8 mouse cellular contexts compared by ENCODE assay signal in the genomic region with DNA sequence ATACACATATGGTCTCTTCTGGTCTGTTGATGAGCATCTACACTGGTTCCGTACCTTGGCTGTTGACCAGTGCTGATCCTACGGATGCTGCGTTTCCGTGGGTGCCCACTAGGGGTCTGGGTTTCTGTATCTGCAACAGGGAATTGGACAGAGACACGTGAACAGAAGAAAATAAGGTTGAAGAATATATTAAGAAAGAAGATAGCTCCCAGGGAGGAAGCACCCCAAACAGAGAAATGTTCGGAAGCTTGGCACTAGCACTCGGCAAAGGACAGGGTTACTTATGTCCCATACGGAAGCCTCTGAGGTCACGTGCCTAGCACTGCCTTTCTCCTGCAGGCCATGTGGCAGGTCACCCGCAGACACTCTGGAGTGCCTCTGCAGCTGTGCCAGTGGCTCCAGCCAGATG. TPM values are rescaled to one million over a fixed set of nuclear protein-coding genes. Genes with fewer than 3 reads are reported as not detected.
A peak's percentile ranks its signal among the peaks of the same experiment; 100 is the strongest.
DNase-seq lines count a peak whose midpoint lies in the region; ATAC-seq and TF ChIP-seq lines count a peak whose summit lies in the region.

No protein-coding gene starts in this region.

- peaks cover 5% of the 10 kb centered on the region for H3K4me1 ChIP-seq in testis, adult 2 months (ENCODE audit: control insufficient read depth, insufficient read depth, low read length)
- peaks cover 32% of the 10 kb centered on the region for H3K4me1 ChIP-seq in forebrain, embryonic 13.5 days
- peaks cover 9% of the 10 kb centered on the region; the same call in 1 of the 2 replicates for H3K4me1 ChIP-seq in liver, postnatal 0 days (ENCODE audit: insufficient read depth)

- peak; percentile 29; the same call in 1 of the 2 replicates for ATAC-seq in forebrain, embryonic 13.5 days
- ATAC-seq in liver, postnatal 0 days = peak; percentile 36
- peak; percentile 41; the same call in 1 of the 2 replicates for ATAC-seq in neutrophil, adult 5-6 weeks (ENCODE audit: extremely low read depth, insufficient number of reproducible peaks, low FRiP score, poor library complexity, severe bottlenecking)

- 53% methylated on average over 10 of the region's 10 CpGs for WGBS in forebrain, embryonic 13.5 days
- 38% methylated on average over 10 of the region's 10 CpGs for WGBS in liver, postnatal 0 days (ENCODE audit: insufficient replicate concordance)

- TF ChIP-seq CTCF in testis, adult 2 months (IDR thresholded peaks at IDR 0.05; ENCODE audit: control insufficient read depth, insufficient read depth, insufficient replicate concordance, low read depth, low read length) = peak; percentile 44; the same call in 1 of the 2 replicates
- TF ChIP-seq CTCF in brain, embryonic 14.5 days (IDR thresholded peaks at IDR 0.05; ENCODE audit: borderline replicate concordance, extremely low read depth, insufficient read depth, insufficient read length) = peak; percentile 64; the same call in 1 of the 2 replicates
- TF ChIP-seq CTCF in liver, postnatal 0 days (IDR thresholded peaks at IDR 0.05; ENCODE audit: low read depth) = peak; percentile 71

- no peaks in the 10 kb centered on the region for H3K36me3 ChIP-seq in testis, adult 2 months (ENCODE audit: control insufficient read depth, insufficient read depth, low read length)
- H3K36me3 ChIP-seq in forebrain, embryonic 13.5 days (ENCODE audit: poor library complexity, severe bottlenecking) = no peaks in the 10 kb centered on the region
- no peaks in the 10 kb centered on the region for H3K36me3 ChIP-seq in liver, postnatal 0 days (replicated peaks; ENCODE audit: insufficient read depth, low read length)

- DNase-seq in testis, postnatal 14 days (ENCODE audit: low spot score) = no peak
- DNase-seq in brain, embryonic 14.5 days (ENCODE audit: low read depth) = no peak
- DNase-seq in induced T-regulatory cell, adult 2 months (ENCODE audit: low read depth) = peak; percentile 63
- DNase-seq in liver, postnatal 0 days = peak; percentile 66
- DNase-seq in frontal cortex, postnatal 25 days (ENCODE audit: low spot score in 2 of 2) = no peak

- H3K27ac ChIP-seq in testis, adult 2 months (ENCODE audit: control insufficient read depth, insufficient read depth, low read depth, low read length) = no peak overlapping the region
- no peak overlapping the region for H3K27ac ChIP-seq in forebrain, embryonic 13.5 days
- H3K27ac ChIP-seq in liver, postnatal 0 days (ENCODE audit: low read depth) = no peak overlapping the region

- no peak overlapping the region for H3K4me2 ChIP-seq in forebrain, embryonic 13.5 days
- H3K4me2 ChIP-seq in liver, postnatal 0 days (ENCODE audit: low read depth, low read length) = peak overlapping the region; percentile 38

- H3K27me3 ChIP-seq in testis, adult 2 months (ENCODE audit: control insufficient read depth, insufficient read depth, low read length) = no peaks in the 10 kb centered on the region
- H3K27me3 ChIP-seq in forebrain, embryonic 13.5 days = no peaks in the 10 kb centered on the region
- no peaks in the 10 kb centered on the region for H3K27me3 ChIP-seq in liver, postnatal 0 days (ENCODE audit: insufficient read depth, low read length)

- no peak for TF ChIP-seq EP300 in liver, postnatal 0 days (IDR thresholded peaks at IDR 0.05; ENCODE audit: low read depth)

- H3K4me3 ChIP-seq in testis, adult 2 months (ENCODE audit: control insufficient read depth, low read depth, low read length) = no peak overlapping the region
- no peak overlapping the region for H3K4me3 ChIP-seq in forebrain, embryonic 13.5 days
- 0 out of 2 replicates have a peak overlapping the region, but pooled peaks have one; percentile 5 for H3K4me3 ChIP-seq in liver, postnatal 0 days (ENCODE audit: low read depth, low read length)

- TF ChIP-seq POLR2A in testis, adult 2 months (IDR thresholded peaks at IDR 0.05; ENCODE audit: control insufficient read depth, low read depth, low read length) = no peak
- TF ChIP-seq POLR2A in brain, embryonic 14.5 days (IDR thresholded peaks at IDR 0.05; ENCODE audit: borderline replicate concordance, extremely low read depth, insufficient read depth, insufficient read length, poor library complexity, severe bottlenecking) = no peak

- no peaks in the 10 kb centered on the region for H3K9me3 ChIP-seq in forebrain, embryonic 13.5 days (replicated peaks)
- H3K9me3 ChIP-seq in liver, postnatal 0 days (ENCODE audit: low read length) = no peaks in the 10 kb centered on the region

- no peak overlapping the region for H3K9ac ChIP-seq in forebrain, embryonic 13.5 days
- no peak overlapping the region for H3K9ac ChIP-seq in liver, postnatal 0 days (replicated peaks)

RNA-seq across cellular contexts. Expression of a gene that starts 46.6 kb away (rescaled TPM):
- 80.0 and 82.3 TPM in 2 replicates for polyA plus RNA-seq in testis, adult 2 months (2012; rRNA removed)
- 246 and 257 TPM in 2 replicates for polyA plus RNA-seq in brain, embryonic 14.5 days (2012; rRNA removed)
- 180 and 182 TPM in 2 replicates for polyA plus RNA-seq in forebrain, embryonic 13.5 days (2015; fragmentation: Nextera tagmentation; extraction: Ambion mirVana)
- 112 and 119 TPM in 2 replicates for polyA plus RNA-seq in liver, postnatal 0 days (2015; fragmentation: Nextera tagmentation; extraction: Ambion mirVana)
- 271 and 291 TPM in 2 replicates for total RNA-seq in neutrophil, adult 5-6 weeks (2017)

Comparison
In these comparisons a context has a peak if more than half of its experiments do, and no peak if none do; other contexts are left out.
1. DNase-seq: peak in induced T-regulatory cell, adult 2 months (single experiment) and liver, postnatal 0 days (single experiment); none in testis, postnatal 14 days (single experiment), brain, embryonic 14.5 days (single experiment) and frontal cortex, postnatal 25 days (0 of 2).
2. Peak in every context shown above with its lines, with median percentiles within 50 percentile points of each other: CTCF ChIP-seq and ATAC-seq.